Comparison of ENCODE assay signal across 18 mouse cellular contexts in genomic region chr11:7016907-7017306, GRCm38 (mm10). TPM values are rescaled to one million over a fixed set of nuclear protein-coding genes. Genes with fewer than 3 reads are reported as not detected.
DNase-seq lines count a peak whose midpoint lies in the region; ATAC-seq and TF ChIP-seq lines count a peak whose summit lies in the region.
"Had no signal": no experiment of that assay in that cellular context is flagged by ENCODE, and none has a peak within 500 bp of the region (broad histone marks: within the 10 kb centered on the region; RNA-seq: fewer than 3 reads in every experiment).

No protein-coding gene starts in this region.

- peak; percentile 50; the same call in 1 of the 2 replicates for ATAC-seq in forebrain, embryonic 16.5 days
- ATAC-seq in forebrain, embryonic 11.5 days (replicated peaks; ENCODE audit: low FRiP score): no peak

- no peak overlapping the region for H3K4me3 ChIP-seq in forebrain, embryonic 16.5 days (replicated peaks; ENCODE audit: low read length)
- no peak overlapping the region for H3K4me3 ChIP-seq in forebrain, embryonic 11.5 days (ENCODE audit: low read depth, low read length)
- H3K4me3 ChIP-seq: embryonic facial prominence, embryonic 13.5 days; hindbrain, embryonic 12.5 days; limb, embryonic 12.5 days; liver, embryonic 15.5 days had no signal

- WGBS in forebrain, embryonic 16.5 days: 68% methylated on average over 12 of the region's 12 CpGs
- 89% methylated on average over 12 of the region's 12 CpGs for WGBS in forebrain, embryonic 11.5 days

- no peak for TF ChIP-seq POLR2A in brain, embryonic 14.5 days (IDR thresholded peaks at IDR 0.05; ENCODE audit: borderline replicate concordance, extremely low read depth, insufficient read depth, insufficient read length, poor library complexity, severe bottlenecking)

- H3K4me1 ChIP-seq in forebrain, embryonic 16.5 days (replicated peaks; ENCODE audit: control insufficient read depth, insufficient read depth, low read length): no peaks in the 10 kb centered on the region; the same call in 1 of the 2 replicates
- no peaks in the 10 kb centered on the region for H3K4me1 ChIP-seq in forebrain, embryonic 11.5 days (replicated peaks; ENCODE audit: control insufficient read depth, insufficient read depth, low read length)
- H3K4me1 ChIP-seq: embryonic facial prominence, embryonic 13.5 days; hindbrain, embryonic 12.5 days; limb, embryonic 12.5 days; liver, embryonic 15.5 days had no signal

- no peaks in the 10 kb centered on the region for H3K9me3 ChIP-seq in forebrain, embryonic 16.5 days (ENCODE audit: control insufficient read depth, low read length)
- no peaks in the 10 kb centered on the region for H3K9me3 ChIP-seq in forebrain, embryonic 11.5 days (ENCODE audit: control insufficient read depth, low read length)
- H3K9me3 ChIP-seq: embryonic facial prominence, embryonic 13.5 days; hindbrain, embryonic 12.5 days; limb, embryonic 12.5 days; liver, embryonic 15.5 days had no signal

- intact Hi-C loops in left cerebral cortex, postnatal 36 days (cut with DNase I): loop anchor here (2.0 to 5.0 kb wide), 2 partner anchors 38 to 115 kb away; no protein-coding TSS in a partner anchor

- no peaks in the 10 kb centered on the region for H3K36me3 ChIP-seq in forebrain, embryonic 16.5 days (ENCODE audit: control insufficient read depth, insufficient read depth)
- no peaks in the 10 kb centered on the region for H3K36me3 ChIP-seq in forebrain, embryonic 11.5 days (ENCODE audit: control insufficient read depth, insufficient read depth, low read length)
- H3K36me3 ChIP-seq: embryonic facial prominence, embryonic 13.5 days; hindbrain, embryonic 12.5 days; limb, embryonic 12.5 days; liver, embryonic 15.5 days had no signal

- H3K4me2 ChIP-seq in forebrain, embryonic 16.5 days (ENCODE audit: low read length): peak overlapping the region; percentile 9; the same call in 1 of the 2 replicates
- no peak overlapping the region for H3K4me2 ChIP-seq in forebrain, embryonic 11.5 days (ENCODE audit: low read depth, low read length, severe bottlenecking)
- H3K4me2 ChIP-seq: embryonic facial prominence, embryonic 13.5 days; hindbrain, embryonic 12.5 days; limb, embryonic 12.5 days; liver, embryonic 15.5 days; midbrain, embryonic 11.5 days had no signal

- H3K27me3 ChIP-seq in forebrain, embryonic 16.5 days (replicated peaks; ENCODE audit: control insufficient read depth, insufficient read depth, low read length): no peaks in the 10 kb centered on the region
- H3K27me3 ChIP-seq in forebrain, embryonic 11.5 days (ENCODE audit: control insufficient read depth, insufficient read depth, low read length): no peaks in the 10 kb centered on the region
- H3K27me3 ChIP-seq: embryonic facial prominence, embryonic 13.5 days; hindbrain, embryonic 12.5 days; limb, embryonic 12.5 days; liver, embryonic 15.5 days had no signal

- TF ChIP-seq CTCF in brain, embryonic 14.5 days (IDR thresholded peaks at IDR 0.05; ENCODE audit: borderline replicate concordance, extremely low read depth, insufficient read depth, insufficient read length): no peak

- peak overlapping the region; percentile 50 for H3K27ac ChIP-seq in forebrain, embryonic 16.5 days (ENCODE audit: low read length)
- no peak overlapping the region for H3K27ac ChIP-seq in forebrain, embryonic 11.5 days (ENCODE audit: low read depth, low read length)
- H3K27ac ChIP-seq: embryonic facial prominence, embryonic 13.5 days; hindbrain, embryonic 12.5 days; limb, embryonic 12.5 days; liver, embryonic 15.5 days; stomach, postnatal 0 days had no signal

- 0 out of 2 replicates have a peak overlapping the region, but pooled peaks have one; percentile 6 for H3K9ac ChIP-seq in forebrain, embryonic 16.5 days (replicated peaks; ENCODE audit: low read depth, low read length)
- H3K9ac ChIP-seq in forebrain, embryonic 11.5 days (ENCODE audit: low read length): no peak overlapping the region
- H3K9ac ChIP-seq: embryonic facial prominence, embryonic 13.5 days; hindbrain, embryonic 12.5 days; limb, embryonic 12.5 days; liver, embryonic 15.5 days had no signal

- no peak for DNase-seq in forebrain, embryonic 11.5 days (ENCODE audit: low spot score)
- DNase-seq in brain, embryonic 14.5 days (ENCODE audit: low read depth): peak; percentile 35
- peak; percentile 74 for DNase-seq in layer of hippocampus, adult 11-12 months (ENCODE audit: low spot score)
- DNase-seq in left cerebral cortex, postnatal 36 days (ENCODE audit: low spot score in 2 of 2): peak; percentile 50 to 52
- no peak for DNase-seq in retina, postnatal 1 day
- DNase-seq in urinary bladder, adult 18-20 months (ENCODE audit: low spot score in 2 of 2): no peak
- DNase-seq: adrenal gland, postnatal 25 days; kidney, adult 18-20 months; kidney, postnatal 36 days; lung, postnatal 14 days; spleen, adult 18-20 months had no signal

RNA-seq across cellular contexts. Expression of gene Adcy1, which starts 46.4 kb away (rescaled TPM):
- polyA plus RNA-seq in forebrain, embryonic 16.5 days (2015; fragmentation: Nextera tagmentation; extraction: Ambion mirVana): 9.7 and 11.1 TPM in 2 replicates
- 1.3 and 1.7 TPM in 2 replicates for polyA plus RNA-seq in forebrain, embryonic 11.5 days (2014; fragmentation: Nextera tagmentation; extraction: Ambion mirVana)
- polyA plus RNA-seq in brain, embryonic 14.5 days (2012; rRNA removed): 13.1 and 22.3 TPM in 2 replicates
- 100 to 1,000 TPM; 264 to 305 TPM for total RNA-seq in left cerebral cortex, postnatal 36 days (2021)

Comparison
In these comparisons a context has a peak if more than half of its experiments do, and no peak if none do; other contexts are left out.
1. DNase-seq: peak in brain, embryonic 14.5 days (single experiment), layer of hippocampus, adult 11-12 months (single experiment) and left cerebral cortex, postnatal 36 days (2 of 2); none in forebrain, embryonic 11.5 days (single experiment), retina, postnatal 1 day (single experiment) and urinary bladder, adult 18-20 months (0 of 2).